Mouse (Mus musculus): ENCODE data around the gene Zswim8. TPM values are rescaled to one million over a fixed set of nuclear protein-coding genes. Genes with fewer than 3 reads are reported as not detected.

Zswim8 gene
- total RNA-seq, 2 experiments from 2014 or later: 154 to 187 TPM

Small RNA genes within 50 kb of the gene (microRNA-seq; reads per million reads assigned to microRNA genes)
- 0.30 to 0.85 reads per million in 2 experiments for gene Mir6946

Other genes starting within 250 kb of the Zswim8 start
- gene Anxa7, start 227.4 kb upstream of the Zswim8 start, total RNA-seq (2021): 10 to 100 TPM; 68.0 to 69.7 TPM
- 1 to 10 TPM; 1.3 to 1.5 TPM for gene Mss51, start 210.7 kb upstream of the Zswim8 start, total RNA-seq (2021)
- gene Ppp3cb, start 161.0 kb upstream of the Zswim8 start, total RNA-seq (2021): 100 to 1,000 TPM; 306 to 322 TPM
- 10 to 100 TPM; 49.1 to 57.8 TPM for gene Usp54, start 66.5 kb upstream of the Zswim8 start, total RNA-seq (2021)
- not detected for gene Myoz1, start 51.0 kb upstream of the Zswim8 start, total RNA-seq (2021)
- gene Synpo2l, start 39.2 kb upstream of the Zswim8 start, total RNA-seq (2021): under 1 TPM; 0.15 TPM
- gene Sec24c, start 33.2 kb upstream of the Zswim8 start, total RNA-seq (2021): 100 to 1,000 TPM; 116 to 125 TPM
- 10 to 100 TPM; 15.1 to 16.4 TPM for gene Fut11, start 12.6 kb upstream of the Zswim8 start, total RNA-seq (2021)
- 10 to 100 TPM; 48.8 to 50.0 TPM for gene Chchd1, start 4.5 kb upstream of the Zswim8 start, total RNA-seq (2021)
- gene Ndst2, start 27.0 kb downstream of the Zswim8 start, total RNA-seq (2021): 10 to 100 TPM; 16.5 to 16.9 TPM
- gene Camk2g, start 86.5 kb downstream of the Zswim8 start, total RNA-seq (2021): 100 to 1,000 TPM; 187 to 199 TPM
- gene Plau, start 129.1 kb downstream of the Zswim8 start, total RNA-seq (2021): 1 to 10 TPM; 4.2 to 4.3 TPM
- 10 to 100 TPM; 30.5 to 36.1 TPM for gene Vcl, start 221.8 kb downstream of the Zswim8 start, total RNA-seq (2021)

Data from layer of hippocampus, postnatal 36 days (tissue).